Mouse (Mus musculus) hindbrain, embryonic 16.5 days (tissue): ENCODE data around the gene Gm21760. TPM values are rescaled to one million over a fixed set of nuclear protein-coding genes. Genes with fewer than 3 reads are reported as not detected.
"Not testable (repeated sequence)": the region's sequence is repeated elsewhere in the genome, so short reads cannot be mapped to it uniquely, and the experiment has no call there.

ENCODE experiments used
- ATAC-seq: fragments of 200-750 bp; cut with Nextera tagmentation; 2 replicates; pipeline ENCODE4 v1.8.0; 2017; ENCODE audit warnings: moderate TSS enrichment, moderate library complexity
- H3K27ac ChIP-seq: fragments of 300-500 bp; sonication (generic); 2 replicates; pipeline ENCODE4 v1.5.1; 2014; ENCODE audit warnings: low read depth, mild to moderate bottlenecking, control low read depth, low read length, moderate library complexity
- H3K27me3 ChIP-seq: fragments of 300-500 bp; sonication (generic); replicated peaks from 2 replicates; pipeline ENCODE4 v1.6.1; 2014; ENCODE audit warnings: low read length; ENCODE audit not compliant: control insufficient read depth, insufficient read depth
- H3K36me3 ChIP-seq: fragments of 300-500 bp; sonication (generic); 2 replicates; pipeline ENCODE4 v1.6.1; 2014; ENCODE audit warnings: mild to moderate bottlenecking, low read length, moderate library complexity, mixed read lengths; ENCODE audit not compliant: control insufficient read depth, insufficient read depth
- H3K4me1 ChIP-seq: fragments of 300-500 bp; sonication (generic); 2 replicates; pipeline ENCODE4 v1.6.1; 2014; ENCODE audit warnings: low read depth, low read length; ENCODE audit not compliant: control insufficient read depth, insufficient read depth
- H3K4me2 ChIP-seq: fragments of 300-500 bp; sonication (generic); 2 replicates; pipeline ENCODE4 v1.6.1; 2014; ENCODE audit warnings: mild to moderate bottlenecking, low read length, control low read depth, moderate library complexity
- H3K4me3 ChIP-seq: fragments of 300-500 bp; sonication (generic); 2 replicates; pipeline ENCODE4 v1.5.1; 2014; ENCODE audit warnings: mild to moderate bottlenecking, low read length, control low read depth, moderate library complexity
- H3K9ac ChIP-seq: fragments of 300-500 bp; sonication (generic); 2 replicates; pipeline ENCODE4 v1.6.1; 2014; ENCODE audit warnings: low read depth, mild to moderate bottlenecking, control low read depth, low read length, moderate library complexity
- H3K9me3 ChIP-seq: fragments of 300-500 bp; sonication (generic); 2 replicates; pipeline ENCODE4 v1.6.1; 2014; ENCODE audit warnings: mild to moderate bottlenecking, low read length, moderate library complexity; ENCODE audit not compliant: control insufficient read depth
- WGBS: fragments of 180-500 bp; shearing (Covaris S2); extraction: QIAGEN DNeasy Blood & Tissue Kit; methylation state at CpG from one replicate; pipeline ENCODE4 v1.1.7; 2014; 5-methylcytosine and 5-hydroxymethylcytosine counted together
- polyA plus RNA-seq: library from polyadenylated mRNA; unstranded; fragments of >200 nt; fragmentation: Nextera tagmentation; extraction: Ambion mirVana; gene quantifications from 2 replicates; pipeline ENCODE4 v1.2.1, GENCODE M21; 2015

Gm21760 gene
- not detected in 2 replicates for polyA plus RNA-seq

DNA sequence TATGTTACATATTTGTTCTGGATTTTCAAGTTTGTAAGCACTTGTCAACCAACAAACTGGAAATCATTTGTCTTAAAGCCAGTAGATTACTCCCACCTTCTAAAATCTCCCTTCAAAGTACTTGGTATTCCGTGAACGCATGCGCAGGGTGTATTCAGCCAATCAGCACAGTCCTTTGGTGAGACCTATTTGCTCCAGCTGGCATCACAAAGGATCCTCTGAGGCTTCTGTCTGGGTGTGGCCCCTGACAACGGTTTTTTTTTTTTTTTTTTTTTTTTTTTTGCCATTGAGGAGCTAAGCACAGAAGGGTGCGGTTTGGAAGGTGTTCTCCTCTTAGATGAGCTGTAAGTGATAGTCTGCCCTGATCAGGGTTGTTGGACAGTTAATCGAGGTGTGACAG is at the start of gene Gm21760:
Gene Gm21760, plus strand, starts transcription at position 301 of the 400 bp plus-strand sequence.
- not testable (repeated sequence) for ATAC-seq, H3K27me3 ChIP-seq, H3K4me2 ChIP-seq, H3K9me3 ChIP-seq, H3K9ac ChIP-seq, H3K4me1 ChIP-seq, H3K36me3 ChIP-seq, H3K27ac ChIP-seq, H3K4me3 ChIP-seq
- WGBS = no CpG with 5 or more reads among the region's 6 CpGs
